Mouse (Mus musculus) duodenum, adult 2 months (tissue): ENCODE results near the gene Trim29. TPM values are rescaled to one million over a fixed set of nuclear protein-coding genes. Genes with fewer than 3 reads are reported as not detected.

ENCODE experiments used
- polyA plus RNA-seq: library from polyadenylated mRNA; depleted of rRNA; stranded (reverse); fragments of >200 nt; gene quantifications from 2 replicates; pipeline ENCODE4 v1.2.3, GENCODE M21; 2012; ENCODE audit warnings: low replicate concordance; rRNA removed

The Trim29 gene
- polyA plus RNA-seq: 0.06 and 1.9 TPM in 2 replicates

DNA sequence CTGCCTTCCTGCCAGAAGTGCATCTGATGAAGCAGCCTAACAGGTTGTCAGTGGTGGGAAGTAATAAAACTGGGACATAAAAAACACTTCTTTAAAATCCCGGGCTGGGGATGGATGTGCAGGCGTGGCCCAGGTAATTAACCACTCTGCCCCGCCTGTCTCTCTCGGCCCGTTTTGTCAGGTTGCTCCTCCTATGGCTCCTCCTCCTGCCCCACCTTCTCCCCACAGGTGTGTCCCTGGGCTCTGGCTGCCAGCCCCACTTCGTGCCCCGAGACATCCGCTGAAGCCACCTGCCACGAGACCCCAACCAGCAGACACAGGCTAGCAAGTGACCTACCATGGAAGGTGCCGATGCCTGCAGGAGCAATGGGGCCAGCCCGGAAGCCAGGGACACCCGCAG, at the start of gene Trim29:
Gene Trim29, plus strand, starts transcription at position 311 of the 400 bp plus-strand sequence.

Other genes with a start within 250 kb of the Trim29 start
- 3.6 and 6.4 TPM in 2 replicates for gene Arhgef12, start 203.6 kb upstream of the Trim29 start, polyA plus RNA-seq
- 0.27 and 2.0 TPM in 2 replicates for gene Tmem136, start 194.3 kb upstream of the Trim29 start, polyA plus RNA-seq
- 0.68 and 1.3 TPM in 2 replicates for gene Pou2f3, start 100.5 kb upstream of the Trim29 start, polyA plus RNA-seq
- gene Oaf, start 70.9 kb upstream of the Trim29 start, polyA plus RNA-seq: 25.1 and 44.2 TPM in 2 replicates